Comparison of ENCODE assay signal across 14 mouse cellular contexts in the genomic region with DNA sequence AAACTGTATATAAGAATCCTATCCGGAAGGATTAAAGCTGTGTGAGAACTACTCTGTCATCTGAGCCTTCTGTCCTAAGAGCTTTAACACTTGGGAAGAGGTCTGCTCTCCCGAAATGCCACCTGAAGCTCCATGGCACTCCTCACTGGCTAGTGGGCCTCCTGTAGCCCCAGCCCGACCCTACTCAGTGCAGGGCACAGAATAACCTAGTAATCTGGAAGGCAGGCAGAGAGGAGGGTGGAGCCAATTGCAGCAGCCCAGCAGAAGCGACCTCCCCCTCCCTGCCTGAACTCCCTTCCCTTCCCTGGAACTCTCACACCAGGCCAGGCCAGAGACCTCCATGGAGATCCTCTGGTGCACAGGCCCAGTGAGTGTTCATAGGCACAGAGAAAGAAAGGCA.
"Had no signal": no experiment of that assay in that cellular context is flagged by ENCODE, and none has a peak within 500 bp of the region (broad histone marks: within the 10 kb centered on the region; RNA-seq: fewer than 3 reads in every experiment).

No protein-coding gene starts in this region.

- H3K4me2 ChIP-seq: lung, embryonic 15.5 days had no signal

- ATAC-seq: inflammation-experienced regulatory T-cells, adult 6 months had no signal

- DNase-seq: kidney, adult 11 months; kidney, postnatal 14 days; kidney, postnatal 4 days; left cerebral cortex, postnatal 4 days; lung, adult 18-20 months; lung, postnatal 10 days; lung, postnatal 36 days; thymus, adult 18-20 months; thymus, postnatal 36 days had no signal

- H3K9ac ChIP-seq: liver, embryonic 14.5 days; lung, embryonic 15.5 days had no signal

- H3K4me3 ChIP-seq: lung, embryonic 15.5 days; megakaryocyte, embryonic 14.5 days; midbrain, embryonic 10.5 days had no signal

- H3K9me3 ChIP-seq: lung, embryonic 15.5 days; megakaryocyte, embryonic 14.5 days; midbrain, embryonic 10.5 days had no signal

- H3K27ac ChIP-seq: liver, embryonic 14.5 days; lung, embryonic 15.5 days; midbrain, embryonic 10.5 days had no signal

- H3K27me3 ChIP-seq: lung, embryonic 15.5 days; megakaryocyte, embryonic 14.5 days had no signal

- H3K36me3 ChIP-seq: lung, embryonic 15.5 days; midbrain, embryonic 10.5 days had no signal

- H3K4me1 ChIP-seq: lung, embryonic 15.5 days; midbrain, embryonic 10.5 days had no signal
